Mouse (Mus musculus): Measurements from ENCODE around the gene Slc6a6. TPM values are rescaled to one million over a fixed set of nuclear protein-coding genes. Genes with fewer than 3 reads are reported as not detected.

The Slc6a6 gene
- polyA plus RNA-seq, 1 experiment: 33.0 TPM

GRCm38 (mm10) chr6:91662301-91662700 is 21.6 kb upstream of the Slc6a6 start:
- Histone ChIP-seq H3K4me1 (ENCODE audit: control insufficient read depth, insufficient read depth, insufficient read length, low read length) (peaks cover 12% of the 10 kb centered on the region), H3K4me3 (ENCODE audit: insufficient read depth, low read depth, low read length) (no peak overlapping the region), H3K27ac (replicated peaks; ENCODE audit: low read depth, low read length) (no peak overlapping the region)

GRCm38 (mm10) chr6:91663616-91664015 is 20.2 kb upstream of the Slc6a6 start:
- no peak overlapping the region for H3K4me3 ChIP-seq (ENCODE audit: insufficient read depth, low read depth, low read length)
- H3K4me1 ChIP-seq (ENCODE audit: control insufficient read depth, insufficient read depth, insufficient read length, low read length): peaks cover 12% of the 10 kb centered on the region
- no peak overlapping the region for H3K27ac ChIP-seq (replicated peaks; ENCODE audit: low read depth, low read length)

- peaks cover 4% of the 10 kb centered on the region for H3K4me1 ChIP-seq (ENCODE audit: control insufficient read depth, insufficient read depth, insufficient read length, low read length)
- no peak overlapping the region for H3K4me3 ChIP-seq (ENCODE audit: insufficient read depth, low read depth, low read length)
- H3K27ac ChIP-seq (replicated peaks; ENCODE audit: low read depth, low read length): no peak overlapping the region
Observed at GRCm38 (mm10) chr6:91665267-91665666, 18.6 kb upstream of the Slc6a6 start.

- Histone ChIP-seq H3K27ac (replicated peaks; ENCODE audit: low read depth, low read length) (no peak overlapping the region), H3K4me1 (ENCODE audit: control insufficient read depth, insufficient read depth, insufficient read length, low read length) (peaks cover 3% of the 10 kb centered on the region), H3K4me3 (ENCODE audit: insufficient read depth, low read depth, low read length) (no peak overlapping the region)
Observed at GRCm38 (mm10) chr6:91665990-91666700, 17.7 kb upstream of the Slc6a6 start.

GRCm38 (mm10) chr6:91667141-91667540 is 16.7 kb upstream of the Slc6a6 start:
- no peak overlapping the region for H3K27ac ChIP-seq (replicated peaks; ENCODE audit: low read depth, low read length)
- no peak overlapping the region for H3K4me3 ChIP-seq (ENCODE audit: insufficient read depth, low read depth, low read length)
- H3K4me1 ChIP-seq (ENCODE audit: control insufficient read depth, insufficient read depth, insufficient read length, low read length): peaks cover 3% of the 10 kb centered on the region

GRCm38 (mm10) chr6:91668276-91668675 is 15.6 kb upstream of the Slc6a6 start:
- Histone ChIP-seq H3K4me1 (ENCODE audit: control insufficient read depth, insufficient read depth, insufficient read length, low read length) (peaks cover 3% of the 10 kb centered on the region), H3K27ac (replicated peaks; ENCODE audit: low read depth, low read length) (no peak overlapping the region), H3K4me3 (ENCODE audit: insufficient read depth, low read depth, low read length) (no peak overlapping the region)

GRCm38 (mm10) chr6:91669270-91669669 is 14.6 kb upstream of the Slc6a6 start:
- no peaks in the 10 kb centered on the region for H3K4me1 ChIP-seq (ENCODE audit: control insufficient read depth, insufficient read depth, insufficient read length, low read length)
- no peak overlapping the region for H3K4me3 ChIP-seq (ENCODE audit: insufficient read depth, low read depth, low read length)
- no peak overlapping the region for H3K27ac ChIP-seq (replicated peaks; ENCODE audit: low read depth, low read length)

- Histone ChIP-seq H3K4me3 (ENCODE audit: insufficient read depth, low read depth, low read length) (no peak overlapping the region), H3K27ac (replicated peaks; ENCODE audit: low read depth, low read length) (no peak overlapping the region), H3K4me1 (ENCODE audit: control insufficient read depth, insufficient read depth, insufficient read length, low read length) (no peaks in the 10 kb centered on the region)
Observed at GRCm38 (mm10) chr6:91670224-91670623, 13.6 kb upstream of the Slc6a6 start.

GRCm38 (mm10) chr6:91674757-91675350 is 9.0 kb upstream of the Slc6a6 start:
- H3K4me3 ChIP-seq (ENCODE audit: insufficient read depth, low read depth, low read length): no peak overlapping the region
- H3K4me1 ChIP-seq (ENCODE audit: control insufficient read depth, insufficient read depth, insufficient read length, low read length): peaks cover 10% of the 10 kb centered on the region
- no peak overlapping the region for H3K27ac ChIP-seq (replicated peaks; ENCODE audit: low read depth, low read length)

GRCm38 (mm10) chr6:91678506-91679094 is 5.3 kb upstream of the Slc6a6 start:
- H3K4me1 ChIP-seq (ENCODE audit: control insufficient read depth, insufficient read depth, insufficient read length, low read length): peaks cover 12% of the 10 kb centered on the region
- H3K27ac ChIP-seq (replicated peaks; ENCODE audit: low read depth, low read length): peak overlapping the region; percentile 15; the same call in 1 of the 2 replicates
- no peak overlapping the region for H3K4me3 ChIP-seq (ENCODE audit: insufficient read depth, low read depth, low read length)

- peaks cover 12% of the 10 kb centered on the region for H3K4me1 ChIP-seq (ENCODE audit: control insufficient read depth, insufficient read depth, insufficient read length, low read length)
- peak overlapping the region; percentile 37 for H3K27ac ChIP-seq (replicated peaks; ENCODE audit: low read depth, low read length)
- no peak overlapping the region for H3K4me3 ChIP-seq (ENCODE audit: insufficient read depth, low read depth, low read length)
Observed at GRCm38 (mm10) chr6:91679095-91679577, 4.7 kb upstream of the Slc6a6 start.

- Histone ChIP-seq H3K4me1 (ENCODE audit: control insufficient read depth, insufficient read depth, insufficient read length, low read length) (peaks cover 12% of the 10 kb centered on the region), H3K4me3 (ENCODE audit: insufficient read depth, low read depth, low read length) (no peak overlapping the region), H3K27ac (replicated peaks; ENCODE audit: low read depth, low read length) (peak overlapping the region; percentile 37)
Observed at GRCm38 (mm10) chr6:91679716-91680115, 4.1 kb upstream of the Slc6a6 start.

GRCm38 (mm10) chr6:91681841-91682240 is 2.0 kb upstream of the Slc6a6 start:
- H3K4me3 ChIP-seq (ENCODE audit: insufficient read depth, low read depth, low read length): no peak overlapping the region
- no peak overlapping the region for H3K27ac ChIP-seq (replicated peaks; ENCODE audit: low read depth, low read length)
- H3K4me1 ChIP-seq (ENCODE audit: control insufficient read depth, insufficient read depth, insufficient read length, low read length): peaks cover 17% of the 10 kb centered on the region

- H3K4me3 ChIP-seq (ENCODE audit: insufficient read depth, low read depth, low read length): no peak overlapping the region
- H3K4me1 ChIP-seq (ENCODE audit: control insufficient read depth, insufficient read depth, insufficient read length, low read length): peaks cover 21% of the 10 kb centered on the region
- H3K27ac ChIP-seq (replicated peaks; ENCODE audit: low read depth, low read length): peak overlapping the region; percentile 18
Observed at GRCm38 (mm10) chr6:91683121-91683520, 732 bp upstream of the Slc6a6 start.

- Histone ChIP-seq H3K27ac (replicated peaks; ENCODE audit: low read depth, low read length) (peak overlapping the region; percentile 82), H3K4me3 (ENCODE audit: insufficient read depth, low read depth, low read length) (peak overlapping the region; percentile 88), H3K4me1 (ENCODE audit: control insufficient read depth, insufficient read depth, insufficient read length, low read length) (peaks cover 15% of the 10 kb centered on the region)
Observed at GRCm38 (mm10) chr6:91684474-91684829, 599 bp downstream of the Slc6a6 start.
